9 mouse cellular contexts compared by ENCODE assay signal in genomic region chr5:29335836-29336235, GRCm38 (mm10). TPM values are rescaled to one million over a fixed set of nuclear protein-coding genes. Genes with fewer than 3 reads are reported as not detected.
DNase-seq lines count a peak whose midpoint lies in the region; ATAC-seq lines count a peak whose summit lies in the region.
"Had no signal": no experiment of that assay in that cellular context is flagged by ENCODE, and none has a peak within 500 bp of the region (broad histone marks: within the 10 kb centered on the region; RNA-seq: fewer than 3 reads in every experiment).

No protein-coding gene starts in this region.

- no peak overlapping the region for H3K27ac ChIP-seq in kidney, embryonic 15.5 days
- H3K27ac ChIP-seq: limb, embryonic 13.5 days had no signal

- no peak overlapping the region for H3K9ac ChIP-seq in kidney, embryonic 15.5 days
- H3K9ac ChIP-seq: limb, embryonic 13.5 days had no signal

- no peaks in the 10 kb centered on the region for H3K27me3 ChIP-seq in kidney, embryonic 15.5 days
- H3K27me3 ChIP-seq: limb, embryonic 13.5 days had no signal

- no peak for ATAC-seq in kidney, embryonic 15.5 days (replicated peaks; ENCODE audit: low FRiP score)

- WGBS in kidney, embryonic 15.5 days = 59% methylated on average over 5 of the region's 5 CpGs

- no peaks in the 10 kb centered on the region for H3K36me3 ChIP-seq in kidney, embryonic 15.5 days
- H3K36me3 ChIP-seq: limb, embryonic 13.5 days had no signal

- DNase-seq in cerebellum, postnatal 14 days = peak; percentile 11 to 59
- DNase-seq in cerebellum, adult 9-11 months = no peak
- peak; percentile 23 for DNase-seq in left cerebral cortex, adult 11 months (ENCODE audit: low spot score)
- DNase-seq in left cerebral cortex, adult 9 months (ENCODE audit: low spot score in 2 of 2) = no peak
- peak; percentile 48 for DNase-seq in ES-CJ7 (ENCODE audit: low read depth, low spot score)
- peak; percentile 9 for DNase-seq in fibroblast of lung, adult 2 months (ENCODE audit: low read depth)
- DNase-seq in spleen, adult 12 weeks (ENCODE audit: low spot score) = no peak

- H3K4me1 ChIP-seq in kidney, embryonic 15.5 days = no peaks in the 10 kb centered on the region
- H3K4me1 ChIP-seq: limb, embryonic 13.5 days had no signal

- H3K4me3 ChIP-seq in kidney, embryonic 15.5 days (replicated peaks) = no peak overlapping the region
- H3K4me3 ChIP-seq: limb, embryonic 13.5 days had no signal

- H3K4me2 ChIP-seq in kidney, embryonic 15.5 days = no peak overlapping the region
- H3K4me2 ChIP-seq: limb, embryonic 13.5 days had no signal

- no peaks in the 10 kb centered on the region for H3K9me3 ChIP-seq in kidney, embryonic 15.5 days (replicated peaks)
- H3K9me3 ChIP-seq: limb, embryonic 13.5 days had no signal

RNA-seq across cellular contexts. Expression of gene Lmbr1, which starts 42.4 kb away (rescaled TPM):
- polyA plus RNA-seq in kidney, embryonic 15.5 days (2015; fragmentation: Nextera tagmentation; extraction: Ambion mirVana) = 11.5 and 12.2 TPM in 2 replicates

Comparison
In these comparisons a context has a peak if more than half of its experiments do, and no peak if none do; other contexts are left out.
1. DNase-seq: peak in cerebellum, postnatal 14 days (2 of 2), left cerebral cortex, adult 11 months (single experiment), ES-CJ7 (single experiment) and fibroblast of lung, adult 2 months (single experiment); none in cerebellum, adult 9-11 months (single experiment), left cerebral cortex, adult 9 months (0 of 2) and spleen, adult 12 weeks (single experiment).